Mouse (Mus musculus) CH12.LX (cell line): ENCODE measurements around the gene Lhx9. TPM values are rescaled to one million over a fixed set of nuclear protein-coding genes. Genes with fewer than 3 reads are reported as not detected.

ENCODE experiments used
- DNase-seq: peaks from one replicate; pipeline ENCODE4 v3.0.0-alpha.2; 2013; ENCODE audit errors: extremely low read depth
- H3K27ac ChIP-seq: 2 replicates; pipeline ENCODE4 v1.5.1; 2012; ENCODE audit warnings: low read depth, mild to moderate bottlenecking, control low read depth, moderate library complexity; ENCODE audit not compliant: insufficient read depth
- H3K27me3 ChIP-seq: replicated peaks from 2 replicates; pipeline ENCODE3; 2012; ENCODE audit warnings: inconsistent platforms
- H3K36me3 ChIP-seq, 2 experiments: replicated peaks in 1 of 2; 2 replicates each; pipeline versions ENCODE3 to v1.6.1; 2012; ENCODE audit warnings: inconsistent platforms in 1 of 2, low read length in 1 of 2, mild to moderate bottlenecking in 1 of 2, mixed read lengths in 1 of 2, moderate library complexity in 1 of 2; ENCODE audit not compliant: control insufficient read depth in 1 of 2, insufficient read depth in 1 of 2
- H3K4me1 ChIP-seq, 2 experiments: 2 replicates each; pipeline ENCODE4 v1.6.1; 2012; ENCODE audit warnings: inconsistent platforms in 1 of 2, moderate library complexity in 1 of 2; ENCODE audit not compliant: insufficient read depth in 2 of 2, control insufficient read depth in 1 of 2
- H3K4me2 ChIP-seq: 2 replicates; pipeline ENCODE4 v1.6.1; 2012; ENCODE audit warnings: low read depth, mild to moderate bottlenecking, control low read depth; ENCODE audit not compliant: poor library complexity, insufficient read depth, severe bottlenecking
- H3K4me3 ChIP-seq, 3 experiments: fragments of 150-350 bp in 1 of 3; sonication (generic) in 1 of 3; replicated peaks in 1 of 3; 2 replicates each; pipeline versions ENCODE3 to v1.5.1; 2011 to 2012; ENCODE audit warnings: low read depth in 2 of 3, low read length in 2 of 3, mild to moderate bottlenecking in 2 of 3, moderate library complexity in 2 of 3, control low read depth in 1 of 3, improper control_type of control experiment in 1 of 3, inconsistent platforms in 1 of 3, mixed read lengths in 1 of 3; ENCODE audit not compliant: poor library complexity in 1 of 3
- H3K79me2 ChIP-seq: replicated peaks from 2 replicates; pipeline ENCODE4 v1.6.1; 2012; ENCODE audit warnings: mild to moderate bottlenecking, moderate library complexity; ENCODE audit not compliant: control insufficient read depth, poor library complexity, insufficient read depth, severe bottlenecking; ENCODE audit errors: extremely low read depth
- H3K9ac ChIP-seq: 2 replicates; pipeline ENCODE4 v1.6.1; 2012; ENCODE audit warnings: low read depth, mild to moderate bottlenecking, control low read depth, moderate library complexity; ENCODE audit not compliant: insufficient read depth
- H3K9me3 ChIP-seq: replicated peaks from 2 replicates; pipeline ENCODE3; 2012; ENCODE audit warnings: low read length, inconsistent platforms, mixed read lengths
- CTCF ChIP-seq, 2 experiments: IDR thresholded peaks in 1 of 2; conservative IDR thresholded peaks in 1 of 2; 2 replicates each; pipeline ENCODE4 v1.5.1; 2011 to 2012; ENCODE audit warnings: low read depth in 2 of 2, low read length in 2 of 2, improper control_type of control experiment in 1 of 2, inconsistent platforms in 1 of 2, mild to moderate bottlenecking in 1 of 2, moderate library complexity in 1 of 2
- E2F4 ChIP-seq: IDR thresholded peaks from 2 replicates; pipeline ENCODE4 v1.6.1; 2011; ENCODE audit warnings: low read depth, low read length, improper control_type of control experiment; ENCODE audit not compliant: insufficient replicate concordance
- ETS1 ChIP-seq: conservative IDR thresholded peaks from 2 replicates; pipeline ENCODE4 v1.6.1; 2012; ENCODE audit warnings: low read depth, mild to moderate bottlenecking, inconsistent platforms, low read length, improper control_type of control experiment, moderate library complexity
- JUN ChIP-seq: IDR thresholded peaks from 2 replicates; pipeline ENCODE4 v1.6.1; 2011; ENCODE audit warnings: low read depth, mild to moderate bottlenecking, low read length, improper control_type of control experiment, moderate library complexity; ENCODE audit not compliant: insufficient read depth
- JUND ChIP-seq: conservative IDR thresholded peaks from 2 replicates; pipeline ENCODE4 v1.6.1; 2011; ENCODE audit warnings: low read depth, low read length, improper control_type of control experiment
- MAFK ChIP-seq: IDR thresholded peaks from 2 replicates; pipeline ENCODE4 v1.6.1; 2011; ENCODE audit warnings: low read length, improper control_type of control experiment; ENCODE audit not compliant: insufficient replicate concordance
- MAZ ChIP-seq: IDR thresholded peaks from 2 replicates; pipeline ENCODE4 v1.6.1; 2012; ENCODE audit warnings: low read depth, mild to moderate bottlenecking, inconsistent platforms, low read length, improper control_type of control experiment, moderate library complexity
- MXI1 ChIP-seq: IDR thresholded peaks from 2 replicates; pipeline ENCODE4 v1.6.1; 2011; ENCODE audit warnings: mild to moderate bottlenecking, low read depth, low read length, improper control_type of control experiment
- MYC ChIP-seq: IDR thresholded peaks from 2 replicates; pipeline ENCODE4 v1.6.1; 2011; ENCODE audit warnings: low read depth, mild to moderate bottlenecking, improper control_type of control experiment, low read length
- RAD21 ChIP-seq: IDR thresholded peaks from 2 replicates; pipeline ENCODE4 v1.6.1; 2011; ENCODE audit warnings: low read depth, mild to moderate bottlenecking, low read length, improper control_type of control experiment, moderate library complexity
- RCOR1 ChIP-seq: conservative IDR thresholded peaks from 2 replicates; pipeline ENCODE4 v1.6.1; 2012; ENCODE audit warnings: low read depth, mild to moderate bottlenecking, inconsistent platforms, low read length, improper control_type of control experiment
- SMC3 ChIP-seq: IDR thresholded peaks from 2 replicates; pipeline ENCODE4 v1.6.1; 2011; ENCODE audit warnings: low read depth, low read length, improper control_type of control experiment
- TCF12 ChIP-seq: IDR thresholded peaks from 2 replicates; pipeline ENCODE4 v1.6.1; 2014; ENCODE audit warnings: low read depth, mild to moderate bottlenecking, inconsistent platforms, low read length, improper control_type of control experiment
- UBTF ChIP-seq: IDR thresholded peaks from 2 replicates; pipeline ENCODE4 v1.6.1; 2012; ENCODE audit warnings: low read depth, mild to moderate bottlenecking, inconsistent platforms, low read length, improper control_type of control experiment, moderate library complexity
- ZC3H11A ChIP-seq: IDR thresholded peaks from 2 replicates; pipeline ENCODE4 v1.6.1; 2012; ENCODE audit warnings: low read depth, mild to moderate bottlenecking, inconsistent platforms, low read length, improper control_type of control experiment
- ZMIZ1 ChIP-seq: IDR thresholded peaks from 2 replicates; pipeline ENCODE4 v1.6.1; 2012; ENCODE audit warnings: low read depth, mild to moderate bottlenecking, inconsistent platforms, low read length, improper control_type of control experiment
- dilution Hi-C: fragments of 300-500 bp; cut with MboI; formaldehyde crosslinking; loops from 2 replicates; pipeline ENCODE4 v1.14.3; 2020; ENCODE audit warnings: low sequenced_read_pairs; ENCODE audit not compliant: extremely low pct_unique_long_range_greater_than_20kb, extremely low pct_ligation_motif_present
- in situ Hi-C: fragments of 300-500 bp; cut with MboI; formaldehyde crosslinking; loops from 3 replicates; pipeline ENCODE4 v1.14.3; 2019; ENCODE audit warnings: low sequenced_read_pairs, low pct_ligation_motif_present, low pct_unique_long_range_greater_than_20kb, mixed read lengths
- polyA plus RNA-seq: library from polyadenylated mRNA; unstranded; fragments of >175 nt; gene quantifications from 2 replicates; pipeline ENCODE4 v1.2.1, GENCODE M21; 2012; ENCODE audit warnings: low read depth; ENCODE audit not compliant: insufficient read length
- total RNA-seq, 2 experiments: library from RNA; depleted of rRNA; stranded (reverse); fragments of 300-350 nt in 1 of 2; fragments of >200 nt in 1 of 2; gene quantifications; 2 replicates each; pipeline ENCODE4 v1.2.3; 2012 to 2014

The Lhx9 gene
- total and polyA plus RNA-seq, 3 experiments, result 0.09 to 0.23 (median 0.21) TPM

GRCm38 (mm10) chr1:138848026-138848425 lies 351 bp downstream of the Lhx9 start:
- Histone ChIP-seq H3K27me3 (no peaks in the 10 kb centered on the region), H3K9me3 (no peaks in the 10 kb centered on the region), H3K9ac (no peak overlapping the region), H3K4me1 (no peaks in the 10 kb centered on the region; a peak in 1 of 4 replicates), H3K79me2 (no peaks in the 10 kb centered on the region), H3K4me3 (no peak overlapping the region), H3K36me3 (peaks cover 4 to 14% of the 10 kb centered on the region in 2 experiments), H3K27ac (no peak overlapping the region), H3K4me2 (no peak overlapping the region)
- in situ Hi-C loops (loop anchor here (25.0 kb wide), 2 partner anchors 239 to 314 kb away; no protein-coding TSS in a partner anchor), dilution Hi-C loops (no loop called here)
- TF ChIP-seq ETS1 (no peak), TCF12 (no peak), JUND (no peak), CTCF (conservative IDR thresholded peaks at IDR 0.05 in 1 of 2, IDR thresholded peaks at IDR 0.05 in 1 of 2; ENCODE audit: low read depth in 2 of 2, low read length in 2 of 2) (no peak), MAZ (no peak), MYC (no peak), SMC3 (no peak), RAD21 (no peak), RCOR1 (no peak), MAFK (no peak), JUN (no peak), UBTF (no peak), ZC3H11A (no peak)
- DNase-seq, result no peak

GRCm38 (mm10) chr1:138847146-138847545 lies 1.2 kb downstream of the Lhx9 start:
- no peaks in the 10 kb centered on the region for H3K9me3 ChIP-seq
- in situ Hi-C loops (loop anchor here (25.0 kb wide), 2 partner anchors 240 to 315 kb away; no protein-coding TSS in a partner anchor), dilution Hi-C loops (no loop called here)
- H3K4me3 ChIP-seq, result no peak overlapping the region
- TF ChIP-seq CTCF (conservative IDR thresholded peaks at IDR 0.05 in 1 of 2, IDR thresholded peaks at IDR 0.05 in 1 of 2; ENCODE audit: low read depth in 2 of 2, low read length in 2 of 2), result no peak
- H3K27ac ChIP-seq, result no peak overlapping the region
- no peaks in the 10 kb centered on the region; a peak in 1 of 4 replicates for H3K4me1 ChIP-seq
- no peak for DNase-seq
- H3K4me2 ChIP-seq, result no peak overlapping the region
- H3K9ac ChIP-seq, result no peak overlapping the region
- peaks cover 4 to 12% of the 10 kb centered on the region in 2 experiments for H3K36me3 ChIP-seq
- H3K27me3 ChIP-seq, result no peaks in the 10 kb centered on the region
- H3K79me2 ChIP-seq, result no peaks in the 10 kb centered on the region

- no peak overlapping the region for H3K9ac ChIP-seq
- no peaks in the 10 kb centered on the region for H3K79me2 ChIP-seq
- peaks cover 2 to 9% of the 10 kb centered on the region in 2 experiments for H3K36me3 ChIP-seq
- H3K27me3 ChIP-seq, result no peaks in the 10 kb centered on the region
- no peak overlapping the region for H3K27ac ChIP-seq
- dilution Hi-C loops (no loop called here), in situ Hi-C loops (loop anchor here (25.0 kb wide), 2 partner anchors 241 to 316 kb away; no protein-coding TSS in a partner anchor)
- no peaks in the 10 kb centered on the region for H3K9me3 ChIP-seq
- TF ChIP-seq E2F4 (no peak), CTCF (conservative IDR thresholded peaks at IDR 0.05 in 1 of 2, IDR thresholded peaks at IDR 0.05 in 1 of 2; ENCODE audit: low read depth in 2 of 2, low read length in 2 of 2) (no peak), RAD21 (no peak), ZMIZ1 (no peak), MXI1 (no peak)
- no peak overlapping the region for H3K4me3 ChIP-seq
- no peak for DNase-seq
- H3K4me1 ChIP-seq, result no peaks in the 10 kb centered on the region; a peak in 1 of 4 replicates
- no peak overlapping the region for H3K4me2 ChIP-seq
These were observed 1.8 kb downstream of the Lhx9 start for GRCm38 (mm10) chr1:138846581-138846980.
